Mouse (Mus musculus): Measurements from ENCODE around the gene Asrgl1.

GRCm38 (mm10) chr19:9146214-9146613 is 10.8 kb upstream of the Asrgl1 start:
- TF ChIP-seq POLR2A (IDR thresholded peaks at IDR 0.05; ENCODE audit: low read depth, low read length), result no peak
- TF ChIP-seq CTCF (IDR thresholded peaks at IDR 0.05; ENCODE audit: borderline replicate concordance, insufficient read depth, low read length), result no peak
